Mouse (Mus musculus) G1E (cell line): ENCODE results near the gene Gm13539.

ENCODE experiments used
- CTCF ChIP-seq: IDR thresholded peaks from 2 replicates; pipeline ENCODE4 v1.5.1; 2012; ENCODE audit warnings: low read depth, low read length, inconsistent platforms, mixed read lengths
- GATA1 ChIP-seq: IDR thresholded peaks from 2 replicates; pipeline ENCODE4 v1.6.1; 2012; ENCODE audit warnings: borderline replicate concordance, low read length, inconsistent platforms, mixed read lengths

GRCm38 (mm10) chr2:25811711-25812110, 29.7 kb downstream of the Gm13539 start:
- TF ChIP-seq GATA1 = no peak
- no peak for TF ChIP-seq CTCF
